Mouse (Mus musculus) heart, adult 10 weeks (tissue): ENCODE results near the gene Snx11. TPM values are rescaled to one million over a fixed set of nuclear protein-coding genes. Genes with fewer than 3 reads are reported as not detected.

Source experiments
- polyA plus RNA-seq: library from polyadenylated mRNA; stranded (reverse); fragments of 350-450 nt; fragmentation: Illumina TruSeq; extraction: RNeasy Lipid Tissue Mini Kit (QIAGEN cat#74804); gene quantifications from one replicate; pipeline ENCODE4 v1.2.3, GENCODE M21; 2014; ENCODE audit warnings: low read depth, low replicate concordance

The Snx11 gene
- polyA plus RNA-seq = 16.5 TPM

GRCm38 (mm10) chr11:96776968-96777962 lies at the start of gene Snx11:
TSS of gene Snx11 (minus strand) at chr11:96777559.

DNA sequence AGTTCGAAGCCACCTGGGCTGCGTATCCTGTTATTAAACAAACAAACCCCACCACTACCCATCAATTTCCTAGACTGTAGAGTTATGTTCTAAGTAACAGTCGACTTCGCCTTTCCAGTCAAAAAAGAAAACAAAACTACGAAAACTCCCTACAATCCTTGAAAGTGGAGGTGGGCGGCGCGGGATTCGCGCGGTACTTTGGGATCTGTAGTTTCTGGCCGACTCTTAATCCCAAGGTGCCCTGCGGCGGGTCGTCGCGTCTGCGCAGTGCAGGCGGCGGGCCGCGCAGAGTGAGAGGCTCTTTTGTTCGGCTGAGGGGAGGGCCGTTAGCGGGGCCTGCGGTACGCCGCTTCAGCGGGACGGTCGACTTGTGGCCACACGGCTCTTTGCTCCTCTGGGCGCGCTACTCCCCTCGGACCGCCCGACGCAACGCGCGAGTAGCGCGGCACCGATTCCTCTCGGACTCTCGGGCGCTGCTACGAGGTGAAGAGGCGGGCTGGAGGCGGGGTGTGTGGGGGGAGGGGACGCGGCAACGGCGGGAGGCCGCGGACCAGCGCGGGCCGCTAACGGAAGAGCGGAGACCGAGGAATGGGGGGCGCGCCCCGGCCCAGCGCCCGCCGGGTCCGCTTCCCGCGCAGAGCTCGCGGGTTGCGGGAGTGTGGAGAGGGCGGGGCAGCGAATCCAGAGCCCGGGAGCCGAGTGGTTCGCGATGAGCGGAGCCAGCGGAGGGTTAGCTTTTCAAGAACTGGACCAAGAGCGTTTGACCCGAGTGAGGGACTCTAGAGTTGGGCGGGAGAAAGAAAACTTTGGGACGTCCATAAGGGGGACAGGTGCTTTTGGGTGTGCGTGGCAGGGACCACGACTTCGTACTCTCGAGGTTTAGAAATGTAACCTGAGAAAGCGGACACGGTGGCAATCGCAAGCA lies 11.8 kb upstream of the Snx11 start, which contains the start of gene Cbx1:
Gene Cbx1 (plus strand): TSS at position 257 of the 925 bp plus-strand sequence.

Other genes starting within 250 kb of the Snx11 start
- gene Cbx1, start 11.6 kb upstream of the Snx11 start, polyA plus RNA-seq = 35.7 TPM
- gene Nfe2l1, start 52.4 kb upstream of the Snx11 start, polyA plus RNA-seq = 353 TPM
- 60.7 TPM for gene Copz2, start 72.3 kb upstream of the Snx11 start, polyA plus RNA-seq
- gene Cdk5rap3, start 138.9 kb upstream of the Snx11 start, polyA plus RNA-seq = 26.2 TPM
- gene Prr15l, start 150.5 kb upstream of the Snx11 start, polyA plus RNA-seq = 1.5 TPM
- gene Pnpo, start 166.4 kb upstream of the Snx11 start, polyA plus RNA-seq = 23.2 TPM
- 10.9 TPM for gene Sp2, start 205.4 kb upstream of the Snx11 start, polyA plus RNA-seq
- gene Sp6, start 235.8 kb upstream of the Snx11 start, polyA plus RNA-seq = 0.37 TPM